11 mouse cellular contexts compared by ENCODE assay signal in genomic region chr5:52721003-52721402, GRCm38 (mm10). TPM values are rescaled to one million over a fixed set of nuclear protein-coding genes. Genes with fewer than 3 reads are reported as not detected.
DNase-seq lines count a peak whose midpoint lies in the region; ATAC-seq and TF ChIP-seq lines count a peak whose summit lies in the region.
"Had no signal": no experiment of that assay in that cellular context is flagged by ENCODE, and none has a peak within 500 bp of the region (broad histone marks: within the 10 kb centered on the region; RNA-seq: fewer than 3 reads in every experiment).

No protein-coding gene starts in this region.

- no peak overlapping the region for H3K27ac ChIP-seq in limb, embryonic 13.5 days
- no peak overlapping the region for H3K27ac ChIP-seq in limb, embryonic 10.5 days
- H3K27ac ChIP-seq in layer of hippocampus, adult 2 months = no peak overlapping the region
- H3K27ac ChIP-seq: hindbrain, embryonic 14.5 days had no signal

- H3K27me3 ChIP-seq in limb, embryonic 13.5 days = no peaks in the 10 kb centered on the region
- no peaks in the 10 kb centered on the region for H3K27me3 ChIP-seq in limb, embryonic 10.5 days (ENCODE audit: low read depth, poor library complexity, severe bottlenecking)

- H3K36me3 ChIP-seq in limb, embryonic 13.5 days = no peaks in the 10 kb centered on the region
- H3K36me3 ChIP-seq in limb, embryonic 10.5 days = no peaks in the 10 kb centered on the region

- DNase-seq in cerebellum, postnatal 25 days = peak; percentile 10 to 23
- DNase-seq in cerebellum, postnatal 36 days = no peak
- DNase-seq in limb, embryonic 10.5 days (ENCODE audit: low spot score) = no peak
- peak; percentile 61 to 79 for DNase-seq in kidney, postnatal 36 days
- DNase-seq in lung, postnatal 36 days = peak; percentile 85
- no peak for DNase-seq in layer of hippocampus, adult 2 months (ENCODE audit: low spot score in 2 of 2)
- DNase-seq in heart, postnatal 10 days = no peak
- DNase-seq: cerebellum, adult 9-11 months; thymus, postnatal 36 days had no signal

- no peak overlapping the region for H3K4me2 ChIP-seq in limb, embryonic 13.5 days (replicated peaks)
- H3K4me2 ChIP-seq: hindbrain, embryonic 14.5 days had no signal

- H3K4me1 ChIP-seq in limb, embryonic 13.5 days = no peaks in the 10 kb centered on the region
- no peaks in the 10 kb centered on the region for H3K4me1 ChIP-seq in limb, embryonic 10.5 days

- ATAC-seq in limb, embryonic 13.5 days (ENCODE audit: low FRiP score, low read depth) = peak; percentile 24; the same call in 1 of the 2 replicates

- no peak overlapping the region for H3K4me3 ChIP-seq in limb, embryonic 13.5 days
- H3K4me3 ChIP-seq in limb, embryonic 10.5 days = no peak overlapping the region
- no peak overlapping the region for H3K4me3 ChIP-seq in layer of hippocampus, adult 2 months

- H3K9me3 ChIP-seq in limb, embryonic 13.5 days = no peaks in the 10 kb centered on the region
- H3K9me3 ChIP-seq in limb, embryonic 10.5 days (replicated peaks) = no peaks in the 10 kb centered on the region

- intact Hi-C loops in heart, postnatal 10 days (cut with DNase I) = no loop called here

- no peak for TF ChIP-seq CTCF in layer of hippocampus, adult 2 months (conservative IDR thresholded peaks at IDR 0.05)

- 71% methylated on average over 8 of the region's 8 CpGs for WGBS in limb, embryonic 13.5 days
- WGBS in limb, embryonic 10.5 days = 91% methylated on average over 8 of the region's 8 CpGs

- H3K9ac ChIP-seq in limb, embryonic 13.5 days = no peak overlapping the region
- H3K9ac ChIP-seq: hindbrain, embryonic 14.5 days had no signal

RNA-seq across cellular contexts. Expression of gene Pi4k2b, which starts 20.4 kb away (rescaled TPM):
- 17.2 and 18.1 TPM in 2 replicates for polyA plus RNA-seq in limb, embryonic 13.5 days (2015; fragmentation: Nextera tagmentation; extraction: Ambion mirVana)
- 13.3 and 16.5 TPM in 2 replicates for polyA plus RNA-seq in limb, embryonic 10.5 days (2016; fragmentation: Nextera tagmentation; extraction: Ambion mirVana)
- 1 to 10 TPM; 2.1 to 2.9 TPM for total RNA-seq in layer of hippocampus, adult 2 months (2021)
- 1 to 10 TPM; 4.4 to 4.8 TPM for total RNA-seq in heart, postnatal 10 days (2021)

RNA-seq across cellular contexts. Expression of gene Sepsecs, which starts 51.5 kb away (rescaled TPM):
- 7.7 and 8.4 TPM in 2 replicates for polyA plus RNA-seq in limb, embryonic 13.5 days (2015; fragmentation: Nextera tagmentation; extraction: Ambion mirVana)
- polyA plus RNA-seq in limb, embryonic 10.5 days (2016; fragmentation: Nextera tagmentation; extraction: Ambion mirVana) = 7.1 and 8.2 TPM in 2 replicates
- 10 to 100 TPM; 10.5 to 10.6 TPM for total RNA-seq in layer of hippocampus, adult 2 months (2021)
- 10 to 100 TPM in 1 of 2 experiments, 1 to 10 TPM in 1; 9.5 to 10.2 TPM for total RNA-seq in heart, postnatal 10 days (2021)

RNA-seq across cellular contexts. Expression of gene Zcchc4, which starts 54.2 kb away (rescaled TPM):
- polyA plus RNA-seq in limb, embryonic 13.5 days (2015; fragmentation: Nextera tagmentation; extraction: Ambion mirVana) = 21.6 and 22.0 TPM in 2 replicates
- 24.4 and 24.9 TPM in 2 replicates for polyA plus RNA-seq in limb, embryonic 10.5 days (2016; fragmentation: Nextera tagmentation; extraction: Ambion mirVana)
- 10 to 100 TPM; 10.7 to 11.9 TPM for total RNA-seq in layer of hippocampus, adult 2 months (2021)
- 1 to 10 TPM; 6.3 to 7.8 TPM for total RNA-seq in heart, postnatal 10 days (2021)

Comparison
In these comparisons a context has a peak if more than half of its experiments do, and no peak if none do; other contexts are left out.
1. DNase-seq: peak in cerebellum, postnatal 25 days (2 of 2), kidney, postnatal 36 days (2 of 2) and lung, postnatal 36 days (single experiment); none in cerebellum, postnatal 36 days (0 of 2), limb, embryonic 10.5 days (single experiment), layer of hippocampus, adult 2 months (0 of 2) and heart, postnatal 10 days (0 of 2).